Mouse (Mus musculus) forebrain, embryonic 11.5 days (tissue): ENCODE measurements around the gene Sox6. TPM values are rescaled to one million over a fixed set of nuclear protein-coding genes. Genes with fewer than 3 reads are reported as not detected.
"Not testable (repeated sequence)": the region's sequence is repeated elsewhere in the genome, so short reads cannot be mapped to it uniquely, and the experiment has no call there.

ENCODE experiments used
- ATAC-seq: fragments of 200-750 bp; cut with Nextera tagmentation; replicated peaks from 2 replicates; pipeline ENCODE4 v1.8.0; 2017; ENCODE audit warnings: moderate TSS enrichment; ENCODE audit not compliant: low FRiP score
- DNase-seq: peaks from one replicate; pipeline ENCODE4 v3.0.0-alpha.2; 2017; ENCODE audit warnings: low spot score
- H3K27ac ChIP-seq: fragments of 300-500 bp; sonication (generic); 2 replicates; pipeline ENCODE4 v1.5.1; 2014; ENCODE audit warnings: low read depth, low read length
- H3K27me3 ChIP-seq: fragments of 300-500 bp; sonication (generic); 2 replicates; pipeline ENCODE4 v1.6.1; 2014; ENCODE audit warnings: mild to moderate bottlenecking, low read length, mixed read lengths; ENCODE audit not compliant: control insufficient read depth, insufficient read depth
- H3K36me3 ChIP-seq: fragments of 300-500 bp; sonication (generic); 2 replicates; pipeline ENCODE4 v1.6.1; 2014; ENCODE audit warnings: mild to moderate bottlenecking, low read length, moderate library complexity, mixed read lengths; ENCODE audit not compliant: control insufficient read depth, insufficient read depth
- H3K4me1 ChIP-seq: fragments of 300-500 bp; sonication (generic); replicated peaks from 2 replicates; pipeline ENCODE4 v1.6.1; 2014; ENCODE audit warnings: low read length, mixed read lengths; ENCODE audit not compliant: control insufficient read depth, insufficient read depth
- H3K4me2 ChIP-seq: fragments of 300-500 bp; sonication (generic); 2 replicates; pipeline ENCODE4 v1.6.1; 2014; ENCODE audit warnings: low read depth, mild to moderate bottlenecking, low read length, moderate library complexity, mixed read lengths; ENCODE audit not compliant: severe bottlenecking
- H3K4me3 ChIP-seq: fragments of 300-500 bp; sonication (generic); 2 replicates; pipeline ENCODE4 v1.5.1; 2014; ENCODE audit warnings: low read depth, low read length
- H3K9ac ChIP-seq: fragments of 300-500 bp; sonication (generic); 2 replicates; pipeline ENCODE4 v1.6.1; 2014; ENCODE audit warnings: low read length
- H3K9me3 ChIP-seq: fragments of 300-500 bp; sonication (generic); 2 replicates; pipeline ENCODE4 v1.6.1; 2016; ENCODE audit warnings: low read length, mixed read lengths; ENCODE audit not compliant: control insufficient read depth
- WGBS: fragments of 180-500 bp; shearing (Covaris S2); extraction: QIAGEN DNeasy Blood & Tissue Kit; methylation state at CpG from one replicate; pipeline ENCODE4 v1.1.7; 2014; 5-methylcytosine and 5-hydroxymethylcytosine counted together
- polyA plus RNA-seq: library from polyadenylated mRNA; unstranded; fragments of >200 nt; fragmentation: Nextera tagmentation; extraction: Ambion mirVana; gene quantifications from 2 replicates; pipeline ENCODE4 v1.2.1, GENCODE M21; 2014

Sox6 gene
- polyA plus RNA-seq, 1 experiment from 2014 or later, result 154 TPM

DNA sequence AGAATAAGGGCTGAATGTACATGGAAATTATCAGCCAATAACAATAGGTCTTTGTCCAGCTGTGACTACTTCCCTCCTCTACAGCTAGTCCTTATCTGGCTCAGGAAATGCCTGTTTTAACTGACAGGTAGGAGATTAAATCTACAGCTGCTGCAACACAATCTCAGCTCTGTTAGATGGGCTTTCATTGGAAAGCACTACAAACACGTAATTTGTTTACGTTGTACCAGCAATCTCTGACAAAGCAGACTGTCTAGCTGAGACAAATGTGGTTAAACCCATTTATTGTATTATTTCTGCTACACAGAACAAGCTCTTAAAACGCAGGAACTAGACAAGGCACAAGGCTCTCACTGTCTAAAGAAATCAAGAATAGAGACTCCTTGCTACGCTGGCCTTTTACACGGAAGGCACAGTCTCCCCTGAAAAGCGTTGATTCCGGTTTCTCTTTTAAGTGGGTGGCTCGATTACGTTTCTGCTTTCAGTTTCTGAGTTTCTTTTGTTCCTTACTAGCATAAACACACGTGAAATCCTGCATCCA is 422.8 kb downstream of the Sox6 start:
- Histone ChIP-seq H3K4me2 (peak overlapping the region; percentile 26; the same call in 1 of the 2 replicates), H3K4me3 (no peak overlapping the region), H3K4me1 (peaks cover 4% of the 10 kb centered on the region; the same call in 1 of the 2 replicates), H3K36me3 (no peaks in the 10 kb centered on the region), H3K27me3 (no peaks in the 10 kb centered on the region), H3K27ac (peak overlapping the region; percentile 59), H3K9ac (peak overlapping the region; percentile 6; the same call in 1 of the 2 replicates), H3K9me3 (no peaks in the 10 kb centered on the region)
- 11% methylated on average over 10 of the region's 10 CpGs for WGBS
- ATAC-seq, result peak; percentile 82
- DNase-seq, result no peak

DNA sequence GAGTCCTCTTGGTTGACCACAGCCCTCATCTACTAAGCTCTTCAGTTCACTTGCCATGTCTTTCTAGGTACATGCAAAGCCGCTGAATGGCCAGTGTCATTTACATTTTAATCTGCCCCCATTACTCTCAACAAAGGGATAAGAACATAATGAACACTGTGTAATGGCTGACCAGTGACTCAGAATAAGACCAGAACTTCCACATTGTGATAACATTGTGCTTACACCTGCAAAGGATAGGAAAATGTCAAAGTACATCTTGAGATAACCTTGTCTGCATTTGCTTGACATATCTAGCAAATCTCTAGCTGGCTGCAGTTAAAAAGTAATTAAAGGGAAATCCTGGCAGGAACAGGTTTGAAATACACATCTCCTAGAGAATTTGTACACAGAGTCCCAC is 431.1 kb downstream of the Sox6 start:
- WGBS, result 78% methylated on average over 1 of the region's 1 CpGs
- no peaks in the 10 kb centered on the region for H3K9me3 ChIP-seq
- H3K27ac ChIP-seq, result no peak overlapping the region
- no peaks in the 10 kb centered on the region for H3K27me3 ChIP-seq
- no peak overlapping the region for H3K4me2 ChIP-seq
- no peak overlapping the region for H3K4me3 ChIP-seq
- ATAC-seq (no peak), DNase-seq (no peak)
- no peaks in the 10 kb centered on the region for H3K36me3 ChIP-seq
- peaks cover 2% of the 10 kb centered on the region; the same call in 1 of the 2 replicates for H3K4me1 ChIP-seq
- H3K9ac ChIP-seq, result no peak overlapping the region

DNA sequence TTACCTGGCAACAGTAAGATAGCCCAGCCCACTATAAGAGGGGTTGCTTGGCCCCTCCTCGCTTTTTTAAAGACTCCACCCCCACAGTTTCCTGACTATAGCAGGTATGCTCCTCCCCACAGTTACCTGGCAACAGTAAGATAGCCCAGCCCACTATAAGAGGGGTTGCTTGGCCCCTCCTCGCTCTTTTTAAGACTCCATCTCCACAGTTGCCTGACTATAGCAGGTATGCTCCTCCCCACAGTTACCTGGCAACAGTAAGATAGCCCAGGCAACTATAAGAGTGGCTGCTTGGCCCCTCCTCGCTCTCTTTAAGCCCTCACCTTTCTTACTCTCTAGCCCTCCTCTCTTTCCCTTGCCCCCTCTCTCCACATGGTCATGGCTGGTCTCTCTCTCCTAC is 432.5 kb downstream of the Sox6 start:
- not testable (repeated sequence) for H3K4me2 ChIP-seq, H3K4me3 ChIP-seq, DNase-seq, H3K27me3 ChIP-seq, H3K36me3 ChIP-seq, ATAC-seq, H3K9ac ChIP-seq, H3K9me3 ChIP-seq, H3K4me1 ChIP-seq, H3K27ac ChIP-seq
- WGBS, result 73% methylated on average over 3 of the region's 3 CpGs

DNA sequence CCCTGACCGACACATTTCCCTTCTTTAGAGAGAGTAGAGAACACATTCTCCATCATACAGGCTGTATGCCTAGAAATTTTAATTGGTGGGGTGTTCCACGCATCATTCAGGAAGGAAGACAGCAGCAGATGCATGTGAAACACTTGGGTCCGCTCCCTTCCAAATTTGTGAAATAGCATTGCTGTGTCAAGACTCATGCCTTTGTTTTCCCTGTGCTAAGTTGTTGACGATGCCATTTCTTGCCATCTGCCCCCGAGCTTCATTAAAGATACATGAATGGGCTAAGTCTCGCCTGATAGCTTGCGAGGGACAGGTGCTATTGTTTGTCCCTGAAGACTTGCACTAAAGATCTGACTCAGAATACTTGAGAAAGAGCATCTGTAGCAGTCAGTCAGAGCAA is 433.7 kb downstream of the Sox6 start:
- Histone ChIP-seq H3K27me3 (no peaks in the 10 kb centered on the region), H3K9me3 (no peaks in the 10 kb centered on the region), H3K4me3 (no peak overlapping the region), H3K4me1 (peaks cover 2% of the 10 kb centered on the region; the same call in 1 of the 2 replicates), H3K36me3 (no peaks in the 10 kb centered on the region), H3K27ac (no peak overlapping the region), H3K9ac (no peak overlapping the region), H3K4me2 (no peak overlapping the region)
- 52% methylated on average over 7 of the region's 7 CpGs for WGBS
- DNase-seq, result no peak
- ATAC-seq, result no peak

DNA sequence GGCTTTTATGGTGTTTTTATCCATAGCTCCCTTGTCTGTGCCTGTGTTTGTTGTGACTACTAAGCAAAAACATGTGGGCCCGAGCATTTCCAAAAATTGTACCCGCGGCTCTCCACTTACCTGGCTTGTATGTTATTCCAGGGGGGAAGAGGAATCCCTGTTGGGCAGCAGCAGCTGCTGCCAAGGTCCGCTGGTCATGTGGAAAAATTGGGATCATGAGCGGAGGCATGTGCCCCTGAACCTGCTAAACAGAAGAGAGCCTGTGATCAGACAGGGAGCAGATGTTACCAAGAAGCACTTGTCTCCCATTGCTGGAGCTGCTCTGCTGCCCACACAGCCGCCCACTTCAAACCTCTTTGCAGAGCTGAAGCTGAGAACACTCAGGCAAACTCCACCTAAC is 441.2 kb downstream of the Sox6 start:
- no peak for ATAC-seq

DNA sequence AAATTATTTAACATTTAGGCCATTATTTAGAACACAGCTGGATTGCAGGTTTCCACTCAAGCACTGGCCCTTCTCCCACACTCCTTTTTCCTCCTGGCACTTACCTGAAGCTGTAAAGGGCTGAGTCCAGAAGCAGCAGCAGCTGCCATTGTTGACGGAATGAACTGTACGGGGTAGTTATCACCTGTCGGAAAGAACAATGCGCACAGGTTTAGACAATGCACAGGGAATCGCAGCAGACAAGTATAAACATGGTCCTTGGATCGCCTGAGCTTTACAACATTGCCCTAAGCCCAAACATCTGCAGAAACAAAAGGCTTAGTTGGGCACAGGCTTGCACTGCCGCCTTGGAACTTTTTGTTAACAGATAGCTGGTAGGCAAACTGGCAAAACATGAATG is 458.1 kb downstream of the Sox6 start:
- H3K27me3 ChIP-seq, result no peaks in the 10 kb centered on the region
- no peak overlapping the region for H3K27ac ChIP-seq
- no peaks in the 10 kb centered on the region for H3K36me3 ChIP-seq
- no peaks in the 10 kb centered on the region for H3K9me3 ChIP-seq
- no peaks in the 10 kb centered on the region for H3K4me1 ChIP-seq
- no peak overlapping the region for H3K4me2 ChIP-seq
- H3K4me3 ChIP-seq, result no peak overlapping the region
- WGBS, result 72% methylated on average over 7 of the region's 7 CpGs
- H3K9ac ChIP-seq, result no peak overlapping the region
- no peak for ATAC-seq
- DNase-seq, result no peak

More for the DNA sequence above, 441.2 kb downstream of the Sox6 start:
- H3K4me1 ChIP-seq, result peaks cover 4% of the 10 kb centered on the region
- H3K36me3 ChIP-seq, result no peaks in the 10 kb centered on the region
- H3K9ac ChIP-seq, result peak overlapping the region; percentile 20; the same call in 1 of the 2 replicates
- H3K9me3 ChIP-seq, result no peaks in the 10 kb centered on the region
- peak; percentile 54 for DNase-seq
- no peaks in the 10 kb centered on the region for H3K27me3 ChIP-seq
- H3K4me3 ChIP-seq, result no peak overlapping the region
- 59% methylated on average over 6 of the region's 6 CpGs for WGBS
- H3K27ac ChIP-seq, result no peak overlapping the region
- no peak overlapping the region for H3K4me2 ChIP-seq

DNA sequence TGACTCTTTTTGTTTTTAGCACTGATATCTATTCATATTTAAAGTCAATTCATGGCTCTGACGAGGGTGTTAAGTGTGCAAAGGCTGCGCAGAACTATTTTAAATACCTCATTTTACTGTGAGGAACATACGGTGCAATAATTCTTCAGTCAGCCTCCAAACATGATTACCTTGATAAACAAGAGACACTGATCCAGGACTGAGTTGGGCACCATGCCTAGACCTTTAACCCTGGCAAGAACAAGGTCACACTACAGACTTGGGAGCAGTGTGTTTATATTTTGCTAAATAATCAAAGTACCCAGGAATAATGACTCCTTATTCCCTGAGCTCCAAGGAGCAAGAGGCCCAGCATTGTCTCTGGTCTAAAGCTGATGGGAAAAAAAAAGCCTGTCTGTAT is 458.8 kb downstream of the Sox6 start:
- Histone ChIP-seq H3K9ac (no peak overlapping the region), H3K4me3 (no peak overlapping the region), H3K9me3 (no peaks in the 10 kb centered on the region), H3K4me2 (no peak overlapping the region), H3K36me3 (no peaks in the 10 kb centered on the region), H3K4me1 (no peaks in the 10 kb centered on the region), H3K27ac (no peak overlapping the region), H3K27me3 (no peaks in the 10 kb centered on the region)
- no peak for DNase-seq
- 86% methylated on average over 3 of the region's 3 CpGs for WGBS
- ATAC-seq, result no peak

DNA sequence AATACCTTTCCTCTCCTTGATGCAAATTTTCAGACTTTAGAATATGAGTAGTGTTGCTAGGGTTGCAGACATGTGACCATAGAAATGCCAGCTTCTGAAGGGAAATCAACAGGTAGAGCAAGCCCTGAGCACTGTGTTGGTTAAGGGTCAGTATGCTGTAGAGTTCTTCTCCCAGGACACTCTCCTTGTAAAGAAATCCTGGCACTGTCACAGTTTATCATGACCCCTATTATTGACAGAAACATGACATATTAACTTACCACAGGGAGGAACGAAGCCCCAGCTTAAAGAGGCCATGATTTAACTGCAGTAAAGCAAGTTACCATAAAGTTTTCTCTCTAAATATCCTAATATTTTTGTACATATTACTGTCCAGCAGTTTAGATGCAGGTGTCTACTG is 462.2 kb downstream of the Sox6 start:
- H3K27ac ChIP-seq, result no peak overlapping the region
- WGBS, result 93% methylated on average over 1 of the region's 1 CpGs
- H3K4me2 ChIP-seq, result no peak overlapping the region
- no peaks in the 10 kb centered on the region for H3K9me3 ChIP-seq
- H3K9ac ChIP-seq, result no peak overlapping the region
- no peaks in the 10 kb centered on the region for H3K27me3 ChIP-seq
- ATAC-seq (no peak), DNase-seq (no peak)
- H3K4me3 ChIP-seq, result no peak overlapping the region
- no peaks in the 10 kb centered on the region for H3K36me3 ChIP-seq
- no peaks in the 10 kb centered on the region for H3K4me1 ChIP-seq

DNA sequence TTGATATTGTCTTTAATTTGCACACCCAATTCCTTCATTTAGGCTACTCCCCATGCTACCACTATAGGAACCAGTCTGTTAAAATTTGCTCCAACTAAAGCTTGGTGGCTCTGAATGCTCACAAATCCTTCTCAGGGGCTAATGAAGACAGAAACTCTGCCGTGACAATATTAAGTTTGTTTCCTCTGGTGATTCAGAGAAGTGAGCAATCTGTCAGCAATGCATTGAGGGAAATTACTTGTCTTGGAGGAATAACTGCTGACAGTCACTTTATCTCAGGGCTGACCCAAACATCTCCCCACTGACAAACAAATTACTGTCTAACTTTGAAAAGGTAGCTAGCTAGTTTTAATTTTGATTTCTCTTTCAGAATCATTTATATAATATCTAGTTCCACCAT is 463.8 kb downstream of the Sox6 start:
- no peaks in the 10 kb centered on the region for H3K4me1 ChIP-seq
- H3K4me2 ChIP-seq, result no peak overlapping the region
- H3K27me3 ChIP-seq, result no peaks in the 10 kb centered on the region
- H3K9ac ChIP-seq, result no peak overlapping the region
- ATAC-seq, result no peak
- DNase-seq, result no peak
- H3K27ac ChIP-seq, result no peak overlapping the region
- H3K36me3 ChIP-seq, result no peaks in the 10 kb centered on the region
- WGBS, result 67% methylated on average over 1 of the region's 1 CpGs
- no peak overlapping the region for H3K4me3 ChIP-seq
- no peaks in the 10 kb centered on the region for H3K9me3 ChIP-seq
